Mouse (Mus musculus): ENCODE data around the gene Fto.

DNA sequence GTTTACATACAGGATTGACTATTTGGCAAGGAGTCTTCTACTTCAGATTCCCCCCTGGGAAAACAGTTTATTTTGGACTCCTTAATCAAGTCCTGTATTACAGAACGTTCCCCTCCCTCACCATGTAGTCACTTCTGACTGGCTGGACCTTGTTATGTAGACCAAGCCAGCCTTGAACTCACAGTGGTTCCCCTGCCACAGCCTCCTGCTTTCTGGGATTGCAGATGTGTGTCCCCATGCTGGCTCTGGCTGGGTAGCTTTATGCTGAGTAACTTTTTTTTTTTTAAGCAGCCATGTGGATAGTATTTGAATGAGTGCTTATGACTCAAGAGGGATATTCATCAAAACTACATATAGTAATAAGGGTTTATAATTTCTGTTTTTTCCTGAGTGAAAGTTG lies 27.4 kb downstream of the Fto start:
- TF ChIP-seq CTCF (conservative IDR thresholded peaks at IDR 0.05; ENCODE audit: insufficient read depth, insufficient read length, low read depth, low read length) (no peak), POLR2A (IDR thresholded peaks at IDR 0.05; ENCODE audit: low read depth, low read length) (no peak)
